Mouse (Mus musculus): ENCODE measurements around the gene Cabin1.

GRCm38 (mm10) chr10:75772795-75773664 is 8.9 kb upstream of the Cabin1 start, which contains the start of gene Ddt:
- TF ChIP-seq POLR2A (IDR thresholded peaks at IDR 0.05; ENCODE audit: low read depth, low read length) (no peak), CTCF (IDR thresholded peaks at IDR 0.05; ENCODE audit: extremely low read depth, insufficient read depth, insufficient read length, insufficient replicate concordance) (0 out of 2 replicates have a peak, but pooled peaks have one; percentile 1)

All from spleen, adult 2 months (tissue).